Mouse (Mus musculus): ENCODE measurements around the gene Faf1.
A peak's percentile ranks its signal among the peaks of the same experiment; 100 is the strongest.
"Not testable (repeated sequence)": the region's sequence is repeated elsewhere in the genome, so short reads cannot be mapped to it uniquely, and the experiment has no call there.

The Faf1 gene

GRCm38 (mm10) chr4:109665982-109666460 lies 10.4 kb upstream of the Faf1 start:
- DNase-seq: peak; percentile 51

GRCm38 (mm10) chr4:109666461-109667269 lies 9.7 kb upstream of the Faf1 start, which contains the start of gene Cdkn2c:
Cdkn2c (minus strand) TSS chr4:109667189.
- peak; percentile 89 for DNase-seq

DNA sequence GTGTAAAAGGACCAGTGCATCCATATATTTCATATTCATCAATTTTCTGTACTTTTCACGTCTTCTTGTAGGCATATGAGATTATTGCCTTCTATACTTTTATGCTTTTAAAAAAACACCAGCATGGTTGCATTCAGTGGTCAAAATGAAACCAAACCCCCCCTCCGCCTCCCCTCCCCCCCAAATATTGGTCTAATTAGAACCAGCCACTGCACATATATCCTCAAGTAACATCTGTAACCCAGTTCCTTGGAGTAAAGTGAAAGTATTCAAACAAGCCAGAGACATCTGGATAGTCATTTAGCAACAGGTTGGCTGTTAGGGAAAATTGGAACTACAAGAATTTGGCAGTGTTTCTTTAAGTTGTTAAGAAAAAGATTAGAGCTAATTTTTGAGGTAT lies 8.9 kb upstream of the Faf1 start:
- DNase-seq: no peak

DNA sequence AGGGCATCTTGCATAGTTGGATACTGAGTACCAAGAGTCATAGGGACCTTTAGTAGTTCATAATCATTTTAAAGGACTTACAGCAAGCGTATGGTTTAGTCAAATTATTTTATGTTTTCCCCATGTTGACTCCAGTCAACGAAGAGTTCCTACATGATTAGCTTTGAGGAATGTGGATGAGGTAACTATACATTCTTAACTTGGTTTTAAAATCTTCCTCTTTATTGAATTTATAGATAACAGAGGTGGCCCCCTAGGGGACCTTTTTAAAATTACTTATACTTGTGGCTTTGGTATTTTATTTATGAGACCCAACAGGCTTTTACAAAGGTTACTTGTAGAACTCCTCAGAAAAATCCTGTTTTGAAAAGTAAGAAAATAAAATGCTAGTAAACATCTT lies 6.2 kb upstream of the Faf1 start:
- peak; percentile 52 for DNase-seq

GRCm38 (mm10) chr4:109671941-109672340 lies 4.4 kb upstream of the Faf1 start:
- DNase-seq: no peak

- DNase-seq: no peak
These were observed 2.3 kb upstream of the Faf1 start for GRCm38 (mm10) chr4:109674097-109674496.

DNA sequence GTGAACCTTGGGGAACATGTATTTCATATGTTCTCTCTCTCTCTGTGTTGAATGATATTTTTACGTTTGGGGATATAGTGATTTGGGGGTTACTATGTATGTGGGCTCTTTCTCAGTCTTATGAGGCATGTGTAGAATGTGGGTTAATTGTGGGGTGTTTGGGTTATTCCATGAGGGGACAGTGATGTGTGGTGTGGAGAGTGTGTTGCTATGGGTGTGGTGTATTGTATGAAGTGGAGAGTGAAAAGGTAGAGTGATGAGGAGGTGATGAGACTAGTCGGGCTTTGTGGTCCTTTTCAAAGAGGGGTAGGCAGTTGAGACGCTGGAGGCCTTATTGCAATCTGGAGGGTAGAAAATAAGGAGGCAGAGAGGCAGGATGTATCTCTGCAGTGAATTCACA lies 833 bp downstream of the Faf1 start:
- no peak for DNase-seq

DNA sequence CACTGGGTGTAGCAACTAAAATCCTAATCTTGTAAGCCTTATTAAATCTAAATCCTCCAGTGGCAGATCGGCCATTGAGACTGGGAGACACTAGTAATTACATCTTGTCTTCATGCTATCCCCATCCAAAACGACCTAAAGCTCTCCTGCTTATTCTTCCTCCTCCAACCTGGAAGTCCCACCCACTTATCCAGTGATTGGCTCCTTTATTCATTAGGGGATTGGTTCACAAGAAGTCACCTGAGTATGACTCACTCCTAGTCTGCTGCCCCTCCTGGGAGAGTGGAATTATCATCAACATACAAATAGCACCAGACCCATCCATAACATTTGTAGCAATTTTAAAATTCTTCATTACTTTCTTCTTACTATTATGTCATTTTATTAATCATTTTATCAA lies 7.2 kb downstream of the Faf1 start:
- no peak for DNase-seq

DNA sequence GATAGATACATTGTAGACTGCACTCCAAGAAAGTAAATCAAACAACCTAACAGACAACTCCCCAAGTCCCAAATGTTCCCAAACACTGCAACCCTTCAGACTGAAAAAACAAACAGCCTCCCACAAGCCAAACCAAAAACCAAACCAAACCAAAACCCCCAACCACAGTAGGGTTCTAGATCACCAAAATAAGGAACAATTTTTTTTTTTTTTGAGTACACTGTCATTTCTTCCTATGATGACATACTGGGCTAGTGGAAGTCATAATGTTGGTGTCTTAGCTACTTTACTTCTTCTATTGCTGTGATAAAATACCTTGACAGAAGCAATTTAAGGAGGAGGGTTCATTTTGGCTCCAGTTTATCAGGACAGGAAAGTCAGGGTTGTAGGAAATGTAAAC lies 16.3 kb downstream of the Faf1 start:
- DNase-seq: no peak

- not testable (repeated sequence) for DNase-seq
These were observed 24.3 kb downstream of the Faf1 start for GRCm38 (mm10) chr4:109700727-109701126.

DNA sequence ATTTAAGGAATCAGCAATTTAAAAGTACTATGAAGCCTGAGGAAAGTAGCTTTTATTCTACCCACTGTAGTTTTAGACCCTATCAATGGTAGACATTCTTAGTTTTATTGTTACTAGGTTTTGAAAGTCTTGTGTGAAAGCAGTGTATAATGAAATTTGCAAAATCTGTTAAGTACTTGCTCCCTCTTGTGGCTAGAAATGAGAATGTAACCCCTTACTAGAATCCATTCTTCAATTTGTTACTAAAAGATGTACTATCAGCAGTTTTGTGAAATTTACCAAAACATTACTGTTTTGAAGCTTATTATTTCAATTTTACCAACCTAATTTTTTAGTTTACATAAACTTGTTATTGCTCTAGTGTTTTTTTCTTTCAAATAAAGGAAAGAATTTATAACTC lies 27.2 kb downstream of the Faf1 start:
- DNase-seq: peak; percentile 81

DNA sequence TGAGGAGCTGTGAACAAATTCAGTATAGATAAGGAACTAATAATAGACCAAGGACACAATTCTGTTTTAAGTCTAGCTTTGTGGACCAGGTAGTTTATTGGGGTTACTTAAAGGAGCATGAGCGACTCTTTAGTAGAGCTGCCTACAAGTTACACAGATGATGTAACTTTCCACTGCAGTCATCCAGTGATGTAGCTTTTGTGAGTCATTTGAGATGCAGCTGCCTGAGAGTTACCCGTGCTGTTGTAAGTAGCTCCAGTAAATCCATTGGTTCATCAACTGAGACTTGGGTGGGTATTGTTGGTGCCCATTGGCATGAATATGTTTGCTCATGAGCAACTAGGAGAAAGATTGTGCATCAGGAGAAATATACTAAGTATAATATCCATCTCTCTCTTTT lies 29.0 kb downstream of the Faf1 start:
- no peak for DNase-seq

GRCm38 (mm10) chr4:109719281-109719680 lies 42.9 kb downstream of the Faf1 start:
- no peak for DNase-seq

DNA sequence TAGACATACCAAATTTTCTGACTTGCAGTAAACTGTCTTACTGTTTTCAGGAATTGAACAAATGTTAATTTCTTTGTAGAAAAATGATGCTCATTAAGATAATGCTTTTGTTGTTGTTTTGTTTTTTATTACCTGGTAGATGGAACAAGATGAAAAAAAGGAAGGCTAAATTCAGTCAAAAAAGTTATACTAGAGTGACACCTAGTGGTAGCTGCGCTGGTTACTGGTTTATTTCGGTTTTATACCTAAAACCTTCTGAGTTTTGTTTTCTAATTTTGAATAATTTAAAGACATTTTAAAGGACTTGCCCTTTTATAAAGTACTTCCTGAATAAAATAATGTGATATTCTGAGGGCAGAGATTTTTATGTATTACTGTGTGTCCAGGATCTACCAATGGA lies 52.9 kb downstream of the Faf1 start:
- peak; percentile 77 for DNase-seq

- DNase-seq: peak; percentile 74
These were observed 59.4 kb downstream of the Faf1 start for GRCm38 (mm10) chr4:109735754-109736153.

DNA sequence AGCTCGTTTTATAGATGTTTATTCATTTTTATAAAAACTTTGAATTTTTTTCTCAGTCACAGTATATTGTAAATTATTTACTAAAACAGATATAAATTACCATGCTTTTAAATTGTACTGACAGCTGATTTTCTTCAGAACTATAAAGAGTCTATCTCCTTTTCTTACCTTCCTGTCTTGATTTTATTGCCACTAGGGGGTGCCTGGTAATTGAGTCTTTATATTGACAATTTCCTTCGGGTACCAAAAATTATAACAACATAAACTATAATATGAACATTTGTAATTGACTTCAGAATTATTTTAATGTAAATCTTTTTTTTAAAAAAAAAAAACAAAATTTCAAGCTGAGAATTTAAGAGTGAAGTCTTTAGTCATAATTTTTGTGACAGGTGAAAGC lies 67.6 kb downstream of the Faf1 start:
- peak; percentile 23 for DNase-seq

DNA sequence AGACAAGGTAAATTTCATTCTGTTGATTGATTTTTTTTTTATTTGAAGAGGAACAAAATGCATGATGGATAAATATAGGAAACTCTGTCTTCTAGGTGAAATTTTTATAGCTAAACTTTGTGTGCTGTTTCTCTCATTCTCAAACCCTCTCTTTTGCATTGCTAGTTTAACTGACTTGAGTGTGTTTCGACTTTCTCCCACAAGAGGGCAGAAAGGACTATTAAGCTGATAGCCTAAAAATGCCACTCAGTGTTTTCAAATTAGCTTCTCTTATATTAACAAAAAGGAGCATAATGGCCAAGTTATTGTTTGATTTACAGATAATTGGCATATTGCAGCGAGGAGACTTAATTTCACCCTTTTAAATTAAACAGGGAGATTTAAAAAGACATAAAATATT lies 82.6 kb downstream of the Faf1 start:
- DNase-seq: peak; percentile 71

DNA sequence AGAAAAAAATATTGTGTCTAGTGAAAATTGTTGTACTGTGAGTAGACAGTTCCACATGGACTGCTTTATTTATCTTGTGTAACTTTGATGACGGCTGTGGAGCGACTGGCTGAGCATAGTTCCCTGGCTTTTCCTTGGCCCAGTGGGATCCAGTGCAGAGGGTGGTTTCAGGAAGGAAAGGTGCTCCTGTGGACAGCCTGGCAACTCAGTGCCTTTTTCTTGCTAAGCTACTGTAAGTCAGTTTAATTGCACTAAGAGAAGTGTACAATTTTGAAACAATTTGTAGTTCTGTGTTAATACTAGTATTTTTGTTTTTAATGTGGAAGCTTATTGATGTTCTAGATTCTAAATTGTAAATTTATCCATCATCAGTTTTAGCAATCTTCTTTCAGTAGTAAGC lies 83.5 kb downstream of the Faf1 start:
- no peak for DNase-seq

- DNase-seq: no peak
These were observed 84.1 kb downstream of the Faf1 start for GRCm38 (mm10) chr4:109760501-109760900.

- no peak for DNase-seq
These were observed 86.5 kb downstream of the Faf1 start for GRCm38 (mm10) chr4:109762768-109763501.

DNA sequence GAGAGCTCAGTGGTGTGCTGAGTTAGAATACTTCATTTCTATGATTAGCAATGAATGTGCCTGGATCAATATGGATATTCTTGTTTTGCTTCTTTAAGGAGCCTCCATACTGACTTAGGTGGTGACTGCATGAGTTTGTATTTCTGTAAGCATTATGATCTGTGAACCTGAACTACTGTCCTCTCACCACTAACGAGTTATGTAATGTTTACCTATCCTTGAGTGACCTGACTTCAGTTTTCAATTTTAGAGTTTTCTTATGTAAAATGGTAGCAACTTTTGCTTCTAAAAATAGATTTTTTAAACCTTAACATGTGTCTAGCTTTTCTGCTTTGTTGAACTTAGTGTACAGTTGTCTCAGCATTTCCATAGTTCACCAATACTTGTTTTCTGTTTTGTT lies 92.7 kb downstream of the Faf1 start:
- DNase-seq: no peak

DNA sequence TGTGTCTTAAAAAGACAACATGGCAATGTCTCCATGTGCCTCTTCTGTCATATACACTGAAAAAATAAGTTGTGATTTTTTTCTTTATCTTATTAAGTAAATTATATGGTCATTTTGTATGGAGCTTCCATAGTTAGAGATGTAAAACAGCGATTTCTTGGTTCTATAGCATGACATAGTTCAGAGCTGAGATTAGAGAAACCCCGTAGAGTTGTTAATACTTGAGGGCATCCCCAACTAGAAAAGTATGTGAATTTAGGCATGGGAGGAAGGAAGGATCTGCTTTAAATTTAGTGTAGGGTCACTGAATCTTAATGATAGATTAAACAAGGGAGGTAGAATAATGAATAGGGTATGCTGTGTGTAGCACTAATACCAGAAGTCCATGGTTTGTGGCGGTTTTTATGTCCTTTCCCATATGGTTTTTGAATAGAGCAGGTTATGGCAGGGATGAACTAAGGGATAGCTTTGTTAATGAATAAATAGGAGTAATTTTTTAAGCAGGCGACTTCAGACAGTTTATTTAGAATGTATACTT lies 106.3 kb downstream of the Faf1 start:
- no peak for DNase-seq

DNA sequence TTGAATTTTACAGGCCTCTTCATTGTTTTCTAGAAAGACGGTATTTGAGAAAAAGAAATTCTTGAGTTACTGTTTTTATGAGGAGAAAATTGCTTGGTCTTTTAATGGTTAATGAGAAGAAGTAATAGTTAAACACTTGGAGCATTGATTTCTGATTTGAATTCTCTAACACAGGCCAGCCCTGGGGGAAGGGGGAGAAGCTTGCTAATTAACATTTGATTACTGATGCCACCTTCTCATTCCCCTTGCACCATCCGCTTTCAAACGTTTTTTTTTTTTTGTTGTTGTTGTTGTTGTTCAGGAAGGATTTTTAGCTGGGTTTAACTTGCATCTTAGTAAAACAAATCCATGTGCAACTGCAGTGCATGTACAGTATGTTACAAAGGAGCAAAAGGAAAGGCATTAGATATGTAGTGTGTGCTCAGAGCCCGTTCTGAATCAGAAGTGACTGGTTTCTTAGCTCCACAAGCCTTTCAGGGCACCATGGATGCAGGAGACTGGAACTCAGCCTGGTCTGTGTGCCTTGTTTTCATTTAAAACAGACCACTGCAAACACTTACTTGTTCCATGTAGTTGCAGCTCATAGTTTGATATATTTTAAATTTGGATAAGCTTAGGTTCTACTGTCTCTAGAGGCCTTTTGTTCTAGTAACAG lies 113.1 kb downstream of the Faf1 start:
- DNase-seq: no peak
